Mouse (Mus musculus): Measurements from ENCODE around the gene Magix.
"Not testable (repeated sequence)": the region's sequence is repeated elsewhere in the genome, so short reads cannot be mapped to it uniquely, and the experiment has no call there.

Gene Magix

DNA sequence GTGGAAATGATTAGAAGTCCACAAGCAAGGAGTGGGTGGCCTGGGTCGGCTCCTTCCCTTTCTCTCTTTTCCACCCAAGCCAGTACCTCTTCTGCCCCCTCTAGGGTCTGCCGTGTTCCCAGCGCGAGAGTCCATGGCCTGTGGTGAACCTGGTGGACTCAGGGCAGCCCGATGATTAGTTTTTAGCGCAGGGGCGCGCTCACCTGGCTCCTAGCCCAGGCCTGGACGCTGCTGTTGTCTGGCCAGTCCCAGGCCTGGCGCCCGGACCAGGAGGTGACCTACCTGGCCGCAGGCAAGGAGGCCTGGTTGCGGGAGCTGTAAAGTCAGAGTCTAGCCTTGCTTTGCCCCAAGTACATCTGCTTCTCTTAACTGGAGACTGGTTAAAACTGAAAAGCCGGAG, at the start of gene Magix:
Gene Magix (minus strand): TSS at position 388 of the 400 bp plus-strand sequence.
- no peak for DNase-seq (ENCODE audit: low read depth)

DNA sequence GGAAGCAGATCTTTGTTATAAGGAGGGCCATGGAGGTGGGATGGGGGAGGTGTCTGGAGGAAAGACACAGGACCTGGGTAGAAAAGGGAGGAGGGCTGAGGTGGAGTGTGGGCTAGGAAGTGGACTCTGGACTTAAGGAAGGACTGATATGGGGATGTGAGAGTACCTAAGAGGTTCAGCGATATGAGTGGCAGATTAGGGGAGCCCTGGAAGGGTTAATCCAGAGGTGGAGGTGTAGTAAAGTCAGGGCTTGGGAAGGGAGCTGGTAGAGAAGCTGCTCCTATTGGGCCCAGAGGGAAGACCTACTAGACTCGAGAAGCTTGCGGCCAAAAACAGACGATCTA, 47.8 kb upstream of the Magix start:
- no peak for DNase-seq (ENCODE audit: low read depth)

DNA sequence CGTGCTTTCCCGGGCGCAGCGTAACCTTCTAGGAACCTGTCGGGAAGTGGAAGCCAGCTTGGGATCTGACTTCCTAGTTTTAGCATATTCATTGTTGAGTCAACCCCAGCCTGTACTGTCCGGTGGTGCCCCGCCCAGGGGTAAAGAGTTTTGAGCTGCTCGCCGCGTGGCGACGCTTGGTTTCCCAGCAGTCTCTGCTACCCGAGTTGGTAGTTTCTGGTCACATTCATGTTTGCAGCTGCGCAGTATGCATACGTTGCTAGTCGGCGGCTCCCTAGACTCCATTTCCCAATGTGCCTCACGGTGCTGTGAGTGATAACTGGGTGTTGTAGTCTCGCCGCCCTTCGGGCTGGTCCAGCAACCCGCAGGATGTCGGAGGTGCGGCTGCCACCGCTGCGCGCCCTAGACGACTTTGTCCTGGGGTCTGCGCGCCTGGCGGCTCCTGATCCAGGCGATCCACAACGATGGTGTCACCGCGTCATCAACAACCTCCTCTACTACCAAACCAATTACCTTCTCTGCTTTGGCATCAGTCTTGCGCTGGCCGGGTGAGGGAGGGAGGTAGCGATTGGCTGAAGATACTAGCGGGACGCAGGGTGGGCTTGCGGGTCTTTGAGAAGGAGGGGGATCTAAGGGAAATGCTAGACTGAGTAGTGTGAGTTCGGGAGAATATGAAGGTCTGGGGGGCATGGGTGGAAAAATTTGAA, 47.3 kb upstream of the Magix start, which contains the start of gene Praf2:
Gene Praf2 (plus strand): TSS at position 225 of the 707 bp plus-strand sequence.
- DNase-seq (ENCODE audit: low read depth) = peak; percentile 58

DNA sequence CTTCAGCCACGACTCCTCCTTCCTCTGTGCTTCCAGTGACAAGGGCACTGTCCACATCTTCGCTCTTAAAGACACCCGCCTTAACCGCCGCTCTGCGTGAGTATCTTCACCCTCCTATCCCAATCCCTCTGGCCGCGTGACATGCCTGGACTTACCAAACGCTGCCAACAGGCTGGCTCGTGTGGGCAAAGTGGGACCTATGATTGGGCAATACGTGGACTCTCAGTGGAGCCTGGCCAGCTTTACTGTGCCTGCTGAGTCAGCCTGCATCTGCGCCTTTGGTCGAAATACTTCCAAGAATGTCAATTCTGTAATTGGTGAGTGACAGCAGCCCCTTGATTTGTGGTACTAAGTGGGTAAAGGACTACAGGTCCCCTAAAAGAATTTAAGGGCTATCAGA, 46.1 kb upstream of the Magix start:
- DNase-seq (ENCODE audit: low read depth) = no peak

DNA sequence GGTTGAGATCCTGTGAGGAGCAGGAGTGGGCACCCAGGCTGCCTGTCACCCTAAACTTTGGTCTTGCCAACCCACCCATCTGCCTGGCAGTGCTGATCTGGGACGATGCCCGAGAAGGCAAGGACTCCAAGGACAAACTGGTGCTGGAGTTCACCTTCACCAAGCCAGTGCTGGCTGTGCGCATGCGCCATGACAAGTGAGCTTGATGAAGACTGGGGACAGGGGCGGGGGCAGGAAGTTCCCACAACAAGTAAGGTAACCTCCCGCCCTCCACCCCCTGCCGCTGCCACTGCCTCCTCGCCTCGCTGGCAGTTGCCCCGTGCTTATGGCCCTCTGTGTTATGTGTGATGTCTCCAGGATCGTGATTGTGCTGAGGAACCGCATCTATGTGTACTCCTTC, 44.8 kb upstream of the Magix start:
- no peak for DNase-seq (ENCODE audit: low read depth)

DNA sequence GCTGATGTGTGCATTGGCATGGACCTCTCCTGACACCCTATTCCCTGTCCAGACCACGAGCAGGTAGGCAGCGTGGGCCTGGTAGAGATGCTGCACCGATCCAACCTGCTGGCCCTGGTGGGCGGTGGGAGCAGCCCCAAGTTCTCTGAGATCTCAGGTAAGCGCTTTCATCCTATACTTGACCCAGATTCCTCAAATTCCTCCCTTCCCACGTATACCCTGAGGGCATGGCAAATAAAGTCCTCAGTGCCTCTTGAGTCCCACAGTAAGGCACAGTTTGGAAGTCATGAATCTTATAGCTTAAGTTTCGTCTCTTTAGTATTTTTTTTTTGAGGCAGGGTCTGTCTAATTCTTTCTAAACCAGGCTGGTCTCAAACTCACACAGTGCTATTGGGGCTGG, 43.1 kb upstream of the Magix start:
- no peak for DNase-seq (ENCODE audit: low read depth)

DNA sequence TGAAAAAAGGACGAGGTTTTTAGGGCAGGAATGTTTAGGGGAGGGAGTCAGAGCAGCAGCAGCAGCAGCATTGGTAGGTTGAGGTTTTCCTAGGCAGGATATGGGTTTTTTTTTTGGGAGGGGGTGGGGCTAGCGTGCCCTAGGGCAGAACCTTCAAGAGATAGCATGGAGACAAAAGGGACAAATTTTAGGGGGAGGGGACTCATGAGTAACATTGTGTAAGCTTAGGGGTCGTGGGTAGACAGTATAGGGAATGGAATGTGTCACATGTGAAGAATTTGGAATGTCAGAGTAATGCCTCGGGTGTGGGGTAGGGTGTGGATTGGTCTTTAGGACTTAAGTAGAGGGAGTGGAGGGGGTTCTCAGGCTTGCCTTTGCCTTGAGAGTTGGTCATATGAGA, 41.6 kb upstream of the Magix start:
- no peak for DNase-seq (ENCODE audit: low read depth)

DNA sequence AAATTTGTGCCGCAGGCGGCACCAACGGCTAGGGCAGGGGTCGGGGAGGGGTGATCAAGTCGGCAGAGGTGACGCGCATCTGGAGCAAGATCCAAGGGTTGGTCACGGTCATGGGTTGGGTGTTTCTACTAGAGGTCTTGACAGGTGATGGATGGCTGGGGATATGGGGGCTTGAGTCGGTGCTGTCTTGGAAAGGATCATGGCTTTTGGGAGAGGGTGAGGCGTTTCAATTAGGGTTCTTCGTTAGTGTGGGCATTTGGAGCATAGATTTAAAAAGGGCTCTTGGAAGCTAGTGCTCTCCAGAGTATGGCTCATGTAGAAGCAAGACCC, 41.2 kb upstream of the Magix start:
- no peak for DNase-seq (ENCODE audit: low read depth)

DNA sequence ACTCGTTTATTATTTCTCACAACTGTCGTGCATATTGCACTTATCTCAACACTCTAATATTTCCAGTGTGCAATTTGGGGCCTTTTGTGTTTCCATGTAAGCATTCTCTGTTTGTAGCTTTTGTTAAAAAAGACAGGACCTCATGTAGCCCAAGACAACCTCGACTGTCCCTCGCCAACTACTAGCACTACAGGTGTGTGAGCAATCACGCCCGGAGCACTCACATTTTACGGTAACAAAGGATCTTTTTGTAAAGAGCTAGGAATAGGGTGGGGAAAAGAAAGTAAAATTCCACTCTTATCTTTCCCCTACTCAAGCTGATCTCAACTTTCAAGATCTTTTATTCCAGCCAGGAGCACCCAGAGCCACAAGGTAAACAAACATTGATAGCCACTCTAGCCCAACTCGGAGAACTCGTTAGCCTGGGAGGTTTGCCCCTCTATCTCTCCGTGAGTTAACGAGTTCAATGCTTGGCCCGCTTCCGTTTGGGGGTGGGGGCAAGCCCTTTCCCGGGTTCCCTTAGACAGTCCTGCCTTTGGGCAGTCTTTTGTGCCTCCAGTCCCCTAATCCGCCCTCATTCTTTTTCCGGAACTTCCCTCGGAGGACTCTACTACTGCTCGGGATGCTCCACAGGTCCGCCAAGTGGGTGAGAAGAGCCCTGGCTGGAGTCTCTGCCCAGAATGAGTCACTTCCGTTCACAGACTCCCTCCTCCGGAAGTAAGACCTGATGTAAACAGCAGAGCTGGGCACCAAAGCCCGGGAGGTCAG, 40.6 kb upstream of the Magix start, which contains the start of gene Gm45208:
Gene Gm45208 (plus strand): TSS at position 732 of the 768 bp plus-strand sequence.
- peak; percentile 56 for DNase-seq (ENCODE audit: low read depth)

DNA sequence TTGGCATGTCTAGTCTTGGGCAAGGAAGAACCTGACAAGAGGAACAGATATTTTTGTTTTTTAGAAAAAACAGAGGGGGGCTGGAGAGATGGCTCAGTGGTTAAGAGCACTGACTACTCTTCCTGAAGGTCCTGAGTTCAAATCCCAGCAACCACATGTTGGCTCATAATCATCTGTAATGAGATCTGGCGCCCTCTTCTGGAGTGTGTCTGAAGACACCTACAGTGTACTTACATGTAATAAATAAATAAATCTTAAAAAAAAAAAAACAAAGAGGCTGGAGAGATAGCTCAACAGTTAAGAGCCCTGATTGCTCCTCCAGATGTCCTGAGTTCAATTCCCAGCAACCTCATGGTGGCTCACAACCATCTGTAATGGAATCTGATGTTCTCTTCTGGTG, 35.0 kb upstream of the Magix start:
- not testable (repeated sequence) for DNase-seq (ENCODE audit: low read depth)

DNA sequence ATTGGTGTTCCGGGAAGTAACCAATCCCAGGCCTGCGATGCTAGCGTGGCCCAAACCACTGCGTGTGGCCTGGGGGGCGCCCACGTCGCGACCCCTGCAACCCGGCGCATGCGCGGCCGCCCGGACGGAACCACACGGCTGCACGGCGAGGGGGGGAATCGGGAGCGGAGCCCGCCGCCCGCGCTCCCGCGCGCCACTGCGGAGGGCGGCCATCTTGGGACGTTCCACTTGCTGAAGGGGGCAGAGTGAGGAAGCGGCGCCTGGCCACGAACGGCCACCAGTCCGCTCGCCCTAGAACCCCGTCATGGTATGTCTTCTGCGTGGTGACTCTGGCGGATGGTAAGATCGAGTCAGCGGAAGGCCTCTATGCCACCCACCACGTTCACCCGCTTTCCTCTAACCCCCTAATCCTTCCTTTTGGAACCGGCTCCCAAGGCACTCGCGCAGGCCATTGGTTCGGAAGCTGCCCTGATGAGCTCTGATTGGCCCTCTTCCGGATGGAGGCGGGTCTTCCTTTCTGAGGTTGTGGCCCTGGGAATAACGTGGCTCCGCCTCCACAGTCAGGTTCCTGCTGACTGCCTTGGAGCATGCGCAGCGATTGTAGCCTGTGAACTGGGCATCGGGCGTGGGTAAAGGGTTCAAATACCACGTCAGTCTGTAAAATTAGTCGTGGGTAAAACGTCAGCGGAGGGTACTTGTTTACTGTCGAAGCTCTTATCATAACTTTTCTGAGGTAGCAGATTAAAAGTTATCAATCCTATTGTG, 33.3 kb upstream of the Magix start, which contains the start of gene Wdr45:
Gene Wdr45 (plus strand): TSS at position 199 of the 765 bp plus-strand sequence.
- DNase-seq (ENCODE audit: low read depth) = peak; percentile 84

DNA sequence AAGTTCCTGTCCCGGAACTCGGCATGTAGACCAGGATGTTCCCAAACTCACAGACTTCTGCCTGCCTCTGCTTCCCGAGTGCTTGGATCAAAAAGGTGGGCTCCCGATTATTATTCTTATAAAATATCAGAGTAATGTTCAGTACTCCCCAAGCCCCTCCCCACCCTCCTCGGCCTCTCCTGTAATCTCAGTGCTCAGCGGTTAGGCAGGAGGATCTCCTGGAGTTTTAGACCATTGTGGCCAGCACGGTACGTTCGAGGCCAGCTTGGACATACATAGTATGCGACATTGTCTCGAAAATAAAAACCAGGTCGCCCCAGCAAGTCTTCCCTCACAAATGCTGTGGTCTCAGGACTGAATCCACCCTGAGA, 32.7 kb upstream of the Magix start:
- not testable (repeated sequence) for DNase-seq (ENCODE audit: low read depth)

DNA sequence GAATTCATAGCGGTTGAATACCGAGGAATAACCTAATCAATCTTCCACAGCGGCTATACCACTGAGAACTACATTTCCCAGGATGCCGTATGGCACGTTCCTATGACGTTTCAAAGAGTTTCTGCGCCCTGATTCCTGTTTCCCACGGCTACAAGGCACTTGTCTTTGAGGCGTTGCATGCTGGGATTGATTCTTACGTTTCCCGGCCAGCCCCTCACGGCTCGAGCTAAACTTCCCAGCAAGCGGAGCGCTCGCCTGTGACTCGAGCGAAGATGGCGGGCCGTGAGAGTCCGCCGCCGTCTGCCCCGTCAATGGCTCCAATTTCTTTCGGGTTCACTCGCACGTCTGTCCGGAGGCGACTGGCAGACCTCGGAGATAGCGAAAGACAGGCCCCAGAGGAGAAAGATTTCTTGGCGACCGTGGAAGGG, 15.9 kb upstream of the Magix start, which contains the start of gene Gpkow:
Gene Gpkow (plus strand): TSS at position 178 of the 428 bp plus-strand sequence.
- peak; percentile 66 for DNase-seq (ENCODE audit: low read depth)

DNA sequence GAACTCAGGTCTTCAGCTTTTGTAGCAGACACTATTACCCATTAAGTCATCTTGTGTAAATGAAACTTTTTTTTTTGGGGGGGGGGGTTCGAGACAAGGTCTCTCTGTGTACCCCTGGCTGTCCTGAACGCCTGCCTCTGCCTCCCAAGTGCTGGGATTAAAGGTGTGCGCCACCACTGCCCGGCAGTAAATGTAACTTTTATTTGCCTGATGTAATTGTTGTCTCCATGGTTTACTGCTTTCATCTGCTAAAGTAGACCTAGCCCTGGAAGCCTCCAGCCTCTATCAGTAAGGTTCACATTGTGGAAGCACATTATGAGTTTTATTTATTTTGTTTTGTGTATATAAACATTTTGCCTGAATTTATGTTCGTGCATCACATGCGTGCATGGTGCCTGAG, 15.5 kb upstream of the Magix start:
- no peak for DNase-seq (ENCODE audit: low read depth)

DNA sequence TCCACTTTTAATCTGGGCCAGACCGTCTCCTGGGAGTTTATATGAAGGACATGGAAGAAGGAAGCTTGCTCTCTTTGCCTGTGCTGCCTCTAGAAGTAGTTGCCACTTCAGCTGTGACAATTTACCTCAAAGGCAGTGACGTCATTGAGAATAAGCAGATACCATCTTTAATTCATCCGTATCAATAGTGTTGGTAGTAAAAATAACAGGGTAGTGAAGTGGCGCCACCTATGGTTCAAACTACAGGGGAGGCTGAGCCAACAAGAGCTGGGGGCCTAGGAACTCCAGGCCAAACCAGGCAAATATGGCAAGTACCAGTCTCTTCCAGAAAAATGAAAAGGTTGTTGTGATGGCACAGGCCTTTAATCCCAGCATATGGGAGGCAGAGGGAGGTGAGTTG, 11.8 kb upstream of the Magix start:
- DNase-seq (ENCODE audit: low read depth) = no peak

DNA sequence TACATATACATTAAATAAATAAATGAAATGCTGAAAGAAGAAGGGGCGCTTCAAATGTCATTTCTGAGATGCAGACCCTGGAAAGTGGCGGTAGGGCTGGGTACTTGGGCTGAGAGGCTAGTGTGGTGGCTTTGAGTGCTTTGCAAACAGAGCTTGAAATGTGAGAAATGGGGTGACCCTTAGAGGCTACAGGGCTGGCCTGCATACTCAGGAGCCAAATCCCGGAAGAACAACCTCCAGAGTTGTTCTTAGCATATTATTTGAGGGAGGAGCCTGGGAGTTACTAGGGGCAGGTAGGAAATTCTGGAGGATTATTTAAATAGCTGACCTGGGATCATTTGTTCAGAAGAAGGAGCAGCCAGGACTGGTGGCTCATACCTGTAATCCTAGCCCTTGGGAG, 9.4 kb upstream of the Magix start:
- DNase-seq (ENCODE audit: low read depth) = no peak

DNA sequence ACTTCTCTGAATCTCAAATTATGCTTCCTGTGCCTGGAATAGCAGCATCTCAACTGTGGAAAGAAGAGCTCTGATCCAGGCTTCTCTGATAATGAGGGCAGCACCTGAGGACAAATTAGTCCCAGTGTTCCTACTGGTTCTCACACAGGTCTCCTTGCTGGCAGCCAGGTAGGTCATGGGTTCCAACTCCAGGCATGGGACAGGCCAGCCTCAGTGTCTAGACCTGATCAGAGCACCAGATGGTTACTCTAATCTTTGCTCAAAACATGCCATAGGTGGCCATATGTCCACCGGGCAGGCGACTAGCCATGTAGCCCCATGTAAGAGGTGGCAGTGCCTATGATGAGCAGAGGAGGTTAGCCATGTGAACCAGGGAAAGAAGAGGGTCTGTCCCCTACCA, 7.3 kb upstream of the Magix start:
- no peak for DNase-seq (ENCODE audit: low read depth)

DNA sequence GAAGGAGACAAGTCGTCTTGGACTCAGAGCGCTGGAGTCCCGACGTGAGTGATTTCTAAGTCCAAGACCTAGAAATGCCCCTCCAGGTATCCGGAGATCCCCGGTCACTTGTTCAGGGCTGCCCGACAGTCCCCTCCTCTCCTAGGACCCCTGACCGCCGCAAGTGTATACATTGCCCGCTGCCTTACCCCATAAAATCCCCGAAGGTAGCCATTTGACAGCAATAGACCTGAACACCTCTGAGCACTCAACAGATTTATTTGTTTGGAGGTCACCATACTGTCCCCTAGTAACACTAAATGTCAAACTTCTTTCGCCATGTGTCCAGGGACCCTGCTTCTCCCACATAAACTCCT, 1.0 kb downstream of the Magix start:
- DNase-seq (ENCODE audit: low read depth) = no peak

DNA sequence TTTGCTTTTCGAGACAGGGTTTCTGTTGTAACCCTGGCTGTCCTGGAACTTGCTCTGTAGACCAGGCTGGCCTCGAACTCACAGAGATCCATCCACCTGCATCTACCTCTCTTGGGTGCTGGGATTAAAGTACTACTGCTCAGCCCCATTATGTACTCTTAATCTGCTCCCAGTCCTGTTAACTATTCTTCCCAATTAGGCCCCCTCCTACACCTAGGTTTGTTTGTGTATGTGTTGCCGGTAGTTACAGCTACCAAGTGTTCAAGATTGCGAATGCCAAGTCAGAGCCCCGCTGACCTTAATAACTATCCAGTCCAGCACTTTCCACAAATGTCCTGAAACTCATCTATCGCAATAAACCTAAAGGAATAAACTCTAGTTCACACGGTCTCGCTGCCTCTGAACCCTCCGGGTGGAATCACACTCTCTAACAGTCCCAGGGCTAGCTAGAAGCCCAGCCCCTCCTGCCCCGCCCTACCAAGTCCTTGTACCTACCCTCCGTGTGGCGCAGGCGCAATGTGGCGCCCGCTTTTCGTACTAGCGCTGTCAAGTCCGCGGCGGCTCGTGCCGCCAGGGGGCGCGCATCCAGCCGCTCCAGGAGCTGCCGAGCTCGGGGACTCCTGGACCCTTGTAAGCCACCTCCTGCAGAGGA, 1.5 kb downstream of the Magix start:
- DNase-seq (ENCODE audit: low read depth) = peak; percentile 75

DNA sequence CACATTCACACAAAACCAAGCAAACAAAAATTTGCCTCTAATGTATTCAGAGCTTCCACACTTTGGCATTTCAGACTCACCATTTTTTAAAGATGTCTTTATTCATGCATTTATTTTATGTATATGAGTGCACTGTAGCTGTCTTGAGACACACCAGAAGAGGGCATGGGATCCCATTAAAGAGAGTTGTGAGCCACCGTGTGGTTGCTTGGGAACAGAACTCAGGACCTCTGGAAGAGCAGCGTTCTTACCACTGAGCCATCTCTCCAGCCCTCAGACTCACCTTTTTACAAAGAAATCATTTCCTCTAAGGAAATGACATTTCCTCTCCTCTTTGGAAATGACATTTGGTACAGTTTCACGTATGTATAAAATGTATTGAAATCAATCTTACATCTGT, 2.1 kb downstream of the Magix start:
- DNase-seq (ENCODE audit: low read depth) = no peak

DNA sequence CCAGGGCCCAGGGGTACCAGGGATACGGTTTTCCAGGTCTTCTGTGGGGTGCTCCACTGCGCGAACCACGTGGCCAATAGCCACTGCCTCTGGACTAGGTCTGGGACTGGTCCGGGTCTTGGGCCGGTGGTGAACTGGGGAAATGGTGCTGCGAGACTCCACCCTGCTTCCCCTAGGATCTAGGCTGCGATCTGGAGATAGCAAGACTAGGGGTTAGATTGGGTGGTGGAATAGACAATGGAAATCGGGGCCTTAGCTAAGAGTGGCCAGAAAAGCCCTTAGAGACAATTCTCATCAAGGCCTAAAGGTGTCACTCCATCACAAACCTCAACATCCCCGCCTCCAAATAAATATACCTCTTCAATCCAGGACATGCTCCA, 6.1 kb downstream of the Magix start:
- DNase-seq (ENCODE audit: low read depth) = no peak

DNA sequence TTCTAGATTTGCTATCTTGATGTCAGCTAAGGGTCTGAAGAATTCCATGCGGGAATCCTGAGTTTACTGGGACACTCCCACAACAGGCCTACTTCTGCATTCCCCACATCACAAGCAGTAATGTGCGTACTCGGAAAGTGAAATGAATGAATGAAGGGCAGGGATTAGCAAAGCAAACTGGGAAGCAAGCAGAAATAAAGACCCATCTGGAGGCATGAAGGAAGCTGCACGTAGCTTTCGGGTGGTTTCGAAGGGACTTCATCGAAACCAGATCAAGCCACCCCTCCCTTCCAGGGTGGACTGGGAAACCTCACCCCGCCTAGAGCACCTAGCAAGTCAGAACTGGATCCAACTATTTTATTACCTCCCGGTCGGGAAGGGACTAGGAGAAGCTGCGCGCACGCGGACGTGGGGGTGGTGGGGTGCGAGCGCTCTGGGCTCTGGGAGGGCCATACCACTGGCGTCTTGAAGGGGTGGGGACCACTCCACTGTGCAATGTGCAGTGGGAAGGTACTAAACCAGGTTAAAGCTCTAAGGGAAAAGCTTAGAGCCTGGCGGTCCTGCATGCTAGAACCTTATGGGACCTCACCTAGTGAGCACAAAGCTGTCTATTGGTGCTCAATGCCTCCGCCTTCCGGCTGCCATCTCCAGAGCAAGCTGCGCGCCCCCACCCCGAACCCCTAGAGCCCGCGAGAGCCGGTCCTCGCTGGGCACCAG, 6.6 kb downstream of the Magix start:
- no peak for DNase-seq (ENCODE audit: low read depth)

All from c-Kit-positive CD71-negative TER-119-negative erythroid progenitor cells, embryonic 14.5 days (primary cell).